Mouse (Mus musculus) hindbrain, embryonic 13.5 days (tissue): ENCODE data around the gene Sdk2. TPM values are rescaled to one million over a fixed set of nuclear protein-coding genes. Genes with fewer than 3 reads are reported as not detected.

Source experiments
- ATAC-seq: fragments of 200-750 bp; cut with Nextera tagmentation; 2 replicates; pipeline ENCODE4 v1.8.0; 2017; ENCODE audit warnings: moderate TSS enrichment; ENCODE audit not compliant: low FRiP score
- H3K27ac ChIP-seq: fragments of 300-500 bp; sonication (generic); 2 replicates; pipeline ENCODE4 v1.5.1; 2015; ENCODE audit warnings: inconsistent platforms, mild to moderate bottlenecking, moderate library complexity
- H3K27me3 ChIP-seq: fragments of 300-500 bp; sonication (generic); 2 replicates; pipeline ENCODE4 v1.6.1; 2015; ENCODE audit warnings: mild to moderate bottlenecking, inconsistent platforms
- H3K36me3 ChIP-seq: fragments of 300-500 bp; sonication (generic); 2 replicates; pipeline ENCODE4 v1.6.1; 2015; ENCODE audit warnings: mild to moderate bottlenecking, inconsistent platforms
- H3K4me1 ChIP-seq: fragments of 300-500 bp; sonication (generic); replicated peaks from 2 replicates; pipeline ENCODE4 v1.6.1; 2015; ENCODE audit warnings: inconsistent platforms
- H3K4me2 ChIP-seq: fragments of 300-500 bp; sonication (generic); 2 replicates; pipeline ENCODE4 v1.6.1; 2015; ENCODE audit warnings: inconsistent platforms, mild to moderate bottlenecking, moderate library complexity
- H3K4me3 ChIP-seq: fragments of 300-500 bp; sonication (generic); 2 replicates; pipeline ENCODE4 v1.5.1; 2015; ENCODE audit warnings: mild to moderate bottlenecking, inconsistent platforms
- H3K9ac ChIP-seq: fragments of 300-500 bp; sonication (generic); 2 replicates; pipeline ENCODE4 v1.6.1; 2015; ENCODE audit warnings: mild to moderate bottlenecking, inconsistent platforms
- H3K9me3 ChIP-seq: fragments of 300-500 bp; sonication (generic); 2 replicates; pipeline ENCODE4 v1.6.1; 2016; ENCODE audit warnings: inconsistent platforms
- WGBS: fragments of 180-500 bp; shearing (Covaris S2); methylation state at CpG from one replicate; pipeline ENCODE4 v1.1.7; 2015; 5-methylcytosine and 5-hydroxymethylcytosine counted together
- polyA plus RNA-seq: library from polyadenylated mRNA; unstranded; fragments of >200 nt; fragmentation: Nextera tagmentation; extraction: Ambion mirVana; gene quantifications from 2 replicates; pipeline ENCODE4 v1.2.1, GENCODE M21; 2015

Sdk2 gene
- polyA plus RNA-seq, 1 experiment from 2014 or later: 4.2 TPM

GRCm38 (mm10) chr11:114066098-114066950, 522 bp downstream of the Sdk2 start:
- Histone ChIP-seq H3K9me3 (no peaks in the 10 kb centered on the region), H3K4me2 (peak overlapping the region; percentile 93), H3K27ac (peak overlapping the region; percentile 90), H3K4me3 (peak overlapping the region; percentile 67), H3K36me3 (no peaks in the 10 kb centered on the region), H3K9ac (peak overlapping the region; percentile 85), H3K4me1 (peaks cover 76% of the 10 kb centered on the region), H3K27me3 (peaks cover 25% of the 10 kb centered on the region)
- under 1% methylated on average over 76 of the region's 90 CpGs for WGBS
- peak; percentile 55 for ATAC-seq

DNA sequence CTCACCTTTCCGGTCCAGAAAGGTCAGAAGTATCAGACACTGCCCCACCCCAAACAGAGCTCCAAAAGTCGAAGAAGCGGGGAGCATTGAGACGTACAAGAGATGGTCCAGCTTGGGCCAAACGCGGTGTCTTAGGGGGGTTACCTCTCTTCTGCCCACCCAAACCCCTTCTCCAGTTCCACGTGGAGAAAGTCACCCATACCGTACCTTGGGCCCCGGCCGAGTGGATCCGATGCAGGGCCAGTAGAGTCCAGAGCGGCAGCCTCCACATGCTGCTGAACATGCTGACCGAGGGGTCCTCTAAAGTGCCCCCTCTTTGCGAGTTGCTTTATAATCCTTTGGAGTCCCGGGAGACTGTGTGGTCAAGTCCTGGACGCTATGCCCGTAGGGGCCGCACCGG, 1.2 kb downstream of the Sdk2 start:
- ATAC-seq: no peak
- peaks cover 83% of the 10 kb centered on the region for H3K4me1 ChIP-seq
- peak overlapping the region; percentile 93 for H3K4me2 ChIP-seq
- peaks cover 28% of the 10 kb centered on the region for H3K27me3 ChIP-seq
- H3K4me3 ChIP-seq: peak overlapping the region; percentile 67
- H3K9ac ChIP-seq: peak overlapping the region; percentile 85
- H3K36me3 ChIP-seq: no peaks in the 10 kb centered on the region
- no peak overlapping the region for H3K27ac ChIP-seq
- 2% methylated on average over 19 of the region's 19 CpGs for WGBS
- no peaks in the 10 kb centered on the region for H3K9me3 ChIP-seq

GRCm38 (mm10) chr11:114064871-114065388, 1.9 kb downstream of the Sdk2 start:
- Histone ChIP-seq H3K36me3 (no peaks in the 10 kb centered on the region), H3K27me3 (peaks cover 28% of the 10 kb centered on the region), H3K9me3 (no peaks in the 10 kb centered on the region), H3K4me2 (peak overlapping the region; percentile 93), H3K4me1 (peaks cover 84% of the 10 kb centered on the region), H3K4me3 (peak overlapping the region; percentile 67), H3K9ac (peak overlapping the region; percentile 85), H3K27ac (peak overlapping the region; percentile 23; the same call in 1 of the 2 replicates)
- ATAC-seq: no peak; the same call in 1 of the 2 replicates
- under 1% methylated on average over 32 of the region's 32 CpGs for WGBS

- Histone ChIP-seq H3K9me3 (no peaks in the 10 kb centered on the region), H3K4me2 (peak overlapping the region; percentile 93), H3K9ac (no peak overlapping the region), H3K4me1 (peaks cover 69% of the 10 kb centered on the region), H3K36me3 (no peaks in the 10 kb centered on the region), H3K4me3 (no peak overlapping the region), H3K27ac (no peak overlapping the region), H3K27me3 (peaks cover 16% of the 10 kb centered on the region)
- 60% methylated on average over 7 of the region's 7 CpGs for WGBS
- no peak for ATAC-seq
Measured at GRCm38 (mm10) chr11:114061946-114062345, 4.9 kb downstream of the Sdk2 start.

GRCm38 (mm10) chr11:114061265-114061664, 5.6 kb downstream of the Sdk2 start:
- Histone ChIP-seq H3K4me3 (no peak overlapping the region), H3K9me3 (no peaks in the 10 kb centered on the region), H3K36me3 (no peaks in the 10 kb centered on the region), H3K27ac (no peak overlapping the region), H3K9ac (no peak overlapping the region), H3K27me3 (peaks cover 16% of the 10 kb centered on the region), H3K4me2 (no peak overlapping the region), H3K4me1 (peaks cover 64% of the 10 kb centered on the region)
- WGBS: 57% methylated on average over 2 of the region's 2 CpGs
- ATAC-seq: no peak

GRCm38 (mm10) chr11:114056351-114056750, 10.5 kb downstream of the Sdk2 start:
- Histone ChIP-seq H3K27me3 (0 out of 2 replicates have a peak, but pooled peaks cover 6% of the 10 kb centered on the region), H3K4me2 (no peak overlapping the region), H3K36me3 (no peaks in the 10 kb centered on the region), H3K9ac (no peak overlapping the region), H3K4me3 (no peak overlapping the region), H3K4me1 (peaks cover 40% of the 10 kb centered on the region), H3K9me3 (no peaks in the 10 kb centered on the region), H3K27ac (no peak overlapping the region)
- no peak for ATAC-seq
- 64% methylated on average over 2 of the region's 2 CpGs for WGBS

DNA sequence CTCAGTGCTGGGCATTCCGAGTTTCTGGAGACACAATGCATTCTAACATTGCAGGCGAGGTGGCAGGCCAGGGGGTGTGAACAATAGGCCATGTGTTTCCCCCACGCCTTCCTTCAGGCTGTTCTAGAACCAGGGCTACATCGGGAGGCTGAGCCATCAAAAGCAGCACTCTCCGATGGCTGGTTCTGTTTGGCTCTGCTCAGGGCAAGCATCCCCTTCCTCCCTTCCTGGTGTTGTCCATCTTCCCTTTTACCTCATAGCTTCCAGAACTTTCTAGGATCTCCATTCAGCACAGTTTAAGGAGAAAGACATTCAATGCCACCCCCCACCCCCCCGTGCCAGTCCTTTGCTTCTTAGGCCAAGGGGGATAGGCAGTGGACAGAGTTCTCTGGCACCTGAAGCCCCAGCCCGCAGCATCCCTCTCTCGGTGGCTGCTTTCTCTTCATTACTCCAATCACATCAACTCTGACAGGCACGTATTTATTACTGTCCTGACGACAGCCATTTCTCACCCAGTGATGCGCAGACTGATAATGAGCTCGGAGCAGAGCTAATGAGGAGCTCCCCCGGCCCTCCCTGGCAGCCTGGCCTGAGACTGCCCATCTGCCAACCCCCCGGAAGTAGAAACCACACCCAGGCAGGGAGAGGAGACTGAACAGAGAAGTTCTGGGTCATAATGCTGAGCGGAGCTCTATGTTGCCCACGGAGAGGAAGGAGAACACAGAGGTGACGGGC, 12.1 kb downstream of the Sdk2 start:
- Histone ChIP-seq H3K4me1 (peaks cover 37% of the 10 kb centered on the region), H3K4me3 (no peak overlapping the region), H3K9me3 (no peaks in the 10 kb centered on the region), H3K36me3 (no peaks in the 10 kb centered on the region), H3K27ac (peak overlapping the region; percentile 44), H3K4me2 (no peak overlapping the region), H3K9ac (no peak overlapping the region), H3K27me3 (no peaks in the 10 kb centered on the region)
- 47% methylated on average over 17 of the region's 17 CpGs for WGBS
- no peak for ATAC-seq

GRCm38 (mm10) chr11:114051361-114051760, 15.5 kb downstream of the Sdk2 start:
- Histone ChIP-seq H3K4me2 (no peak overlapping the region), H3K9ac (peak overlapping the region; percentile 43; the same call in 1 of the 2 replicates), H3K36me3 (peaks cover 3% of the 10 kb centered on the region; the same call in 1 of the 2 replicates), H3K27me3 (no peaks in the 10 kb centered on the region), H3K4me3 (no peak overlapping the region), H3K9me3 (no peaks in the 10 kb centered on the region), H3K4me1 (peaks cover 46% of the 10 kb centered on the region), H3K27ac (no peak overlapping the region)
- 49% methylated on average over 4 of the region's 4 CpGs for WGBS
- ATAC-seq: peak; percentile 21; the same call in 1 of the 2 replicates

- Histone ChIP-seq H3K4me3 (no peak overlapping the region), H3K9me3 (no peaks in the 10 kb centered on the region), H3K4me2 (no peak overlapping the region), H3K4me1 (peaks cover 45% of the 10 kb centered on the region), H3K27ac (no peak overlapping the region), H3K27me3 (no peaks in the 10 kb centered on the region), H3K36me3 (peaks cover 3% of the 10 kb centered on the region; the same call in 1 of the 2 replicates), H3K9ac (no peak overlapping the region)
- no peak for ATAC-seq
- 87% methylated on average over 3 of the region's 3 CpGs for WGBS
Measured at GRCm38 (mm10) chr11:114050511-114050910, 16.3 kb downstream of the Sdk2 start.

GRCm38 (mm10) chr11:114047887-114048331, 18.9 kb downstream of the Sdk2 start:
- no peak overlapping the region for H3K4me3 ChIP-seq
- H3K27ac ChIP-seq: no peak overlapping the region
- H3K36me3 ChIP-seq: peaks cover 3% of the 10 kb centered on the region; the same call in 1 of the 2 replicates
- peaks cover 45% of the 10 kb centered on the region for H3K4me1 ChIP-seq
- peak; percentile 17; the same call in 1 of the 2 replicates for ATAC-seq
- no peaks in the 10 kb centered on the region for H3K9me3 ChIP-seq
- WGBS: 6% methylated on average over 10 of the region's 10 CpGs
- H3K4me2 ChIP-seq: no peak overlapping the region
- no peaks in the 10 kb centered on the region for H3K27me3 ChIP-seq
- no peak overlapping the region for H3K9ac ChIP-seq

- Histone ChIP-seq H3K4me1 (peaks cover 48% of the 10 kb centered on the region), H3K27ac (no peak overlapping the region), H3K9me3 (no peaks in the 10 kb centered on the region), H3K36me3 (peaks cover 3% of the 10 kb centered on the region; the same call in 1 of the 2 replicates), H3K27me3 (no peaks in the 10 kb centered on the region), H3K4me2 (no peak overlapping the region), H3K4me3 (no peak overlapping the region), H3K9ac (no peak overlapping the region)
- over 99% methylated on average over 5 of the region's 5 CpGs for WGBS
- ATAC-seq: no peak
Measured at GRCm38 (mm10) chr11:114046927-114047326, 19.9 kb downstream of the Sdk2 start.

DNA sequence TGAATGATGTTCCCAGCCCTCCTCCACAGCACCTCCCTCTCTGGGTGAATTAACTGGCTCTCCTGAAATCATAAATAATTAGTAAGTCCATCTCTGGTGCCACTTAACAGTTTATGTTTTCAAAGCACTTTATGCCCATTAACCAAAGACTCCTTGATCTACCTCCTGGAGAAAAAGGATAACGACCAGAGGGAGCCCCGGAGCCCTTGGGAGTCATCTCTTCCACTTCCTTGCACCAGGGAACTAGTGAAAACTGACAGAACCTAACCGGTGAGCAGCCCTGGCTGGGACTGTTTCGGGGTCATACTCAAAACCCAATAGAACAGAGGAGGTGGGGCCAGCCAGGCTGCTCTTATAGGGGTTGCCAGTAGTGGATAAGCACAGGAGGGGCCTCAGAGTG, 22.5 kb downstream of the Sdk2 start:
- H3K4me1 ChIP-seq: peaks cover 62% of the 10 kb centered on the region
- WGBS: 61% methylated on average over 4 of the region's 4 CpGs
- no peaks in the 10 kb centered on the region for H3K27me3 ChIP-seq
- H3K4me3 ChIP-seq: no peak overlapping the region
- H3K4me2 ChIP-seq: no peak overlapping the region
- no peak overlapping the region for H3K9ac ChIP-seq
- no peak overlapping the region for H3K27ac ChIP-seq
- ATAC-seq: no peak
- H3K36me3 ChIP-seq: peaks cover 3% of the 10 kb centered on the region; the same call in 1 of the 2 replicates
- no peaks in the 10 kb centered on the region for H3K9me3 ChIP-seq
